Mouse (Mus musculus) ZHBTc4 (cell line): ENCODE measurements at regions not wholly inside any gene's neighbourhood (a gene's known extent, or its start where the extent isn't known, plus 50 kb on each side); places are given as distances from the start of the nearest gene placed in this dataset.
"Not testable (repeated sequence)": the region's sequence is repeated elsewhere in the genome, so short reads cannot be mapped to it uniquely, and the experiment has no call there.

Source experiments
- DNase-seq: peaks from one replicate; pipeline ENCODE4 v3.0.0-alpha.2; 2011; ENCODE audit warnings: low read depth, low spot score

DNA sequence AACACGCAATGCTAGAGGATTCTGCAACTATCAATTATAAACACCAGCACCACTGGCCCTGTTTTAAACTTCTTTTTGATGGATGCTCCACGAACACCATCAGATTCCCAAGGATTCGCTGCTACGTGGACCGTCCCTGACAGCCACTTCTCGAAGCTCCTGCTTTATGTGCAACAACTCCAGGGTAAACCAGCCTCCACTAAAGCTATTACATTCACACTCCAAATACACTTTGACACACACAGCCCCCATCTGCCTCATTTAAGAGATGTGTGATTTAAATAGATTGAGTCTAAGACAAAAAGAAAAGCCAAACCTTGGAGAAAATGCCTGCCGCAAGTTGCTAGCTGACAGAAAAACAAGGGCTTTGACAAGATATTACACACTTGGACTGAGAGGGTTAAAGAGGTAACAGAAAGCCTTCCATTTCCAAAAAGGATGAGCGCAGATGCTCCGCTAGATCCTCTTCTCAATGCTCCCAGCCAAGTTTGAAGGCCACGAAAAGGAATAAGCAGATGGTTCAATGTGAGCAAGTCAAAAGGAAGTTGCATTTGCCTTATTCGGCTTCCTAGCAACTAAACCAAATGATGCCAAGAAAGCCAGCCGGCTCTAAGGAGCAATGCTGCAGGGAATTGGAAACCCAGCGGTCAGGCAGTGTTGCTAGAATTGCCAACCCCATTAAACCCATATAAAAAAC is 54.0 kb upstream of the Cnep1r1 start:
- no peak for DNase-seq

DNA sequence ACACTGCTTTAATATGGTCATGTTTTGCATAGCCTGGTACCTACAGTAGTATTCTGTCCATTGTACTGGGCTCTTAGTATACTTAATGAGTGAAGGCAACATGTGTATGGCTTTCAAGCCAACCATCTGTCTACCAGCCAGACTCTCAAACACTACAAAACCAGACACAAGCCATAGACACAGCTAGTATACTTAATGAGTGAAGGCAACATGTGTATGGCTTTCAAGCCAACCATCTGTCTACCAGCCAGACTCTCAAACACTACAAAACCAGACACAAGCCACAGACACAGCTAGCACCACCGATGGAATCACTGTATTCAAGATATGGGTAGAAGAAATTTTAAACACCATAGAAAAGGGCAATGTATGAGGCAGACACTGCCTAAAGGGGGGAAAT is 59.5 kb upstream of the Cnep1r1 start:
- DNase-seq, result not testable (repeated sequence)

- no peak for DNase-seq
Observed at GRCm38 (mm10) chr8:88057686-88058234, 60.8 kb upstream of the Cnep1r1 start.

GRCm38 (mm10) chr8:88050651-88051050 is 67.9 kb upstream of the Cnep1r1 start:
- no peak for DNase-seq

- DNase-seq, result no peak
Observed at GRCm38 (mm10) chr8:88049091-88049490, 69.5 kb upstream of the Cnep1r1 start.

DNA sequence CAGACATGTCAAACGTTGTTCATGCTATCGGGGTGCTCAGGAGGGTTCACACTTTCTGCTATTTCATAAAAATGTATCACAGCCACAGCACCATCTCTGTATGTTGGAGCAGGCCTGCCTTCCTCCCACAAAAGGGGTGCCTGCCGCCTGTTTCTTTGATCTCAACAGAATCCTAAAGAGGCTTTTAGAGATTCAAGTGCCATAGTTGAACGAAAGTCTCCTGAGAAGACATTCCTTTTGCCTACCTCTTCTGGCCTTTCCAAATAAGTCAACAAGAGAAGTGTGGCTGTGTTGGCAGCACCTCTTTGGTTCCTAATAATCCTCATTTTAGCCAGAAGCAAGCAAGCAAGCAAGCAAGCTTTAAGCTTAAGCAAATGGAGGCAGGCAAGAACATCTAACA is 72.6 kb upstream of the Cnep1r1 start:
- DNase-seq, result no peak

DNA sequence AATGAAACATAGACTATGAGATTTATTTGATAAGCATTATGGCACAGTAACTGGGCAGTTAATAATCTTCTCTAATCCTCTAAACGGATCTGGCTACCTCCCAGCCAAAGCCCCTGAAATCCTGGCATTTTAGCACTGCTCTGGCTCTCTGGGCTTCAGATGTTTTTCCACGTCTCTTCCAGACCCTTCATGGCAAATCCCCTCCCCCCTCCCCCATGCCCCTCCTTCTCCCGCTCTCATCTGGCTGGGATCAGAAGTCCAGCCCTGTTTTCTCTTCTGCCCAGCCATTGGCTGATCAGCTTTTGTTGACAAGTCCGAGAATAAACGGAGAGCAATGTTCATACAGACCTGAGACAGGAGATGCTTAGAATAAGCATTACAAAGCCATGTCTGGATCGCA is 79.3 kb upstream of the Cnep1r1 start:
- DNase-seq, result no peak

DNA sequence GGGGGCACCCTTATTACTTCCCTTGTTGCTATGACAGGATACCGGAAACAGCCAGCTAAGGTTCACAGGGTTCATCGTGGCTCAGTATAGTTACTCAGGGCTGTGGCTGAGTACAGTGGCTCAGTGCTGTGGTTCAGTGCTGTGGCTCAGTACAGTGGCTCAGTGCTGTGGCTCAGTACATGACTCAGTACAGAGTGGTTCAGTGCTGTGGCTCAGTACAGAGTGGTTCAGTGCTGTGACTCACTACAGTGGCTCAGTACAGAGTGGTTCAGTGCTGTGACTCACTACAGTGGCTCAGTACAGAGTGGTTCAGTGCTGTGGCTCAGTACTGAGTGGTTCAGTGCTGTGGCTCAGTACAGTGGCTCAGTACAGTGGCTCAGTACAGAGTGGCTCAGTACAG is 78.6 kb upstream of the Zfp423 start:
- DNase-seq, result no peak

DNA sequence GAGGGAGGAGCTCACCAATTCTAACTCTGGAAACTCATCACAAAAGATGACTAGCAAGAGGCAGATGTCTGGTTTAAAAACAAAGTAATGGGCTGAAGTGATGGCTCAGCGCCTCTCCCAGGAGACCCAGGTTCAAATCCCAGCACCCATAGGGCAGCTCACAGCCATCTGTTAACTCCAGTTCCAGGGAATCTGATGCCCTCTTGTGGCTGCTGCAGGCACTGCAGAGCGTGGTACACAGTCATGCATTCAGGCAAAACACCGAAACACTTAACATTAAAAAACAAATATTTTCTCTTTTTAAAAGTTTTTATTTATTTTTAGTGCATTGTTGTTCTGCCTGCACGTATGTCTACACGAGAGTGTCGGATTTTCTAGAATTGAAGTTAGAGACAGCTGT is 73.7 kb upstream of the Zfp423 start:
- DNase-seq, result peak; percentile 66

- no peak for DNase-seq
Observed at GRCm38 (mm10) chr8:88024496-88024895, 65.1 kb upstream of the Zfp423 start.

GRCm38 (mm10) chr8:88023423-88023822 is 64.0 kb upstream of the Zfp423 start:
- DNase-seq, result peak; percentile 65

DNA sequence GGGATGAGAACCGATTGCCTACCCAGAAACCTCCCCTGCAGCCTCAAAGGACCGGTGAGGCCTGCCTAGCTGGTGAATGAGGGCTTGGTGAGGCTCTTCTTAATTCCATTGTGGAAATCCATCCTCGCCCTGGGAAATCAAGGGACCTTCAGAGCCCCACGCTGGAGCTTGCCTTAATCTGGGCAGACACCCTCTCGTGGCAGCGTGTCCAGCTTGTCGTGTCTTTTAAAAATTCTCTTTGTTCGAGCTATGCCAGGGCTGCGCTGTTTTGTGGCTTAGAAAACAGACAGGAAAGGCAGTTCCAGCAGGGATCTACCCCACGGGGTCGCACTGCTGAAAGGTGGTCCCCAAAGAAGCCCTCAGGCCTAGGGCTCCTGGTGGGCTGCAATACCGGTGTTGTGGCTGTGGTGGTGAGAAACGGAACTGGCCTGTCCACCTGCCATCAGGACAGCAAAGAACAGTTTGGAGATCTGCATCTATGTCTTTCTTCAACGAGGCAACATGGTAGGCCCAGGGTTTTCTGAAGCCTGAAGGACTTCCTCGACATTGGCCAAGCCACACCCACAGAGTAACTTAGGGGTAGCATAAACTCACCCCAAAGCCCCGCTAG is 63.5 kb upstream of the Zfp423 start:
- no peak for DNase-seq

- peak; percentile 75 for DNase-seq
Observed at GRCm38 (mm10) chr8:88019243-88020115, 60.1 kb upstream of the Zfp423 start.

DNA sequence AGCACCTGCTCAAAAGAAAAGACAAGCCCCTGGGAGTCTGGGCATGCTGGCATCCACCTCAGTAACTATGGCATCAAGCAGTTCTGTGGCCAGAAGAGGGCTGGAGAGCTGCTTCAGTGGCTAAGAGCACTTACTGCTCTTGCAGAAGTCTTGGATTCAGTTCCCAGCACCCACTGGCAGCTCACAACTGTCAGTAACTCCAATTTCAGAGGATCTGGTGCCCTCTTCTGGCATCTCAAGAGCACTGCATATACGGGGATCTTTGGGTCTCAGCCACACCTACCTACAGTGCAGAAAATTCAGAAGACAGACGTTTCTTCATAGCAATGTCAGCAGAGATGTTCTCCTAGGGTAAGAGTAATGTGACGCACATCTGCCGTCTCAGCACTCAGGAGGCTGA is 59.1 kb upstream of the Zfp423 start:
- DNase-seq, result no peak

DNA sequence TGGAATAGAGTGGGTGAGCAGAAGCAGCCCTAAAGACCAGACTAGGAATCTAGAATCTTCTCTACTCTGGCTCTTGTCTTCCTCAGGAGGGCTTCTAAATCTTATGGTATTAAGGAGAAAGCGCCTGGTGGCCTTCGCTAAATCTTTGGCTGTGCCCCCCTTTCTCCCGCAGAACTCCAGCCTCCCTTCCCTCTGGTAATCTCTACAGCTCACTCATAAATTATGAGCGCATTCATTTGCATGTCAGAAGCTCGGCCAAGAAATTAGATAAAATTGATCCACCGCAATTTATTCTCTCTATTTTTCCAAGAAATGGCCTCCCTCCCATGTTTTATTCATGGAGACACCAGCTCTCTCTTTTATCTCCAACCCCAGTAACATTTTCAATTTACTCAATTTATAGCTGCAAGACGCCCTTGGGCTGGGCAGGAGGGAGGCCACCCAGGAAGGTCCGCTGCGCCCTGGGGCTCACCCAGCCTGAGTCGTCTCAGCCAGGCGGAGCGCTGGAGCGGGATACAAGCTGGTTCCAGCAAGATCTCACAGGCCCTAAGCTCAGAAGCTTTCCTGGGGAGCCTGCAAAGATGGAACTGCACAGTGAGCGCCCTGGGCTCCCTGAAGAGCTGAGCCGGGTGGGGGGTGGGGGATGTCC is 52.9 kb upstream of the Zfp423 start:
- DNase-seq, result peak; percentile 61

DNA sequence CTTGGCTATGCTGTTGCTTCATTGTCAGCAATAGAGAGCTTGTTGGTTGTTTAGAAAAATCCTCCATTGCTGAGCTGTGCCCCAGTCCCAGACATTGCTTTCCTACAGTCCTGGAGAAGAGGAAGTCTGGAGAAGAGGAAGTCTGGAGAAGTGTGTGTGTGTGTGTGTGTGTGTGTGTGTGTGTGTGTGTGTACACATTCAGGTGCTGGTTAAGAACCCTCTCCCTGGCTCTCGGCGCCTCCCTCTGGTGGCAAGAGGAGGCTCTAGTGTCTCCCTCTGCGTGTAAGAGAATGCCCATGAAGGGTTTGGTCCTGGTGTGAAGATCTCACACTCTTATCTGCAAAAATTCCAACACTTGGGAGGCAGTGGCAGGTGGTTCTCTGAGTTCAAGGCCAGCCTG is 51.2 kb upstream of the Zfp423 start:
- DNase-seq, result peak; percentile 70

GRCm38 (mm10) chr8:88009878-88010277 is 50.5 kb upstream of the Zfp423 start:
- no peak for DNase-seq
